8 mouse cellular contexts compared by ENCODE assay signal in the genomic region with DNA sequence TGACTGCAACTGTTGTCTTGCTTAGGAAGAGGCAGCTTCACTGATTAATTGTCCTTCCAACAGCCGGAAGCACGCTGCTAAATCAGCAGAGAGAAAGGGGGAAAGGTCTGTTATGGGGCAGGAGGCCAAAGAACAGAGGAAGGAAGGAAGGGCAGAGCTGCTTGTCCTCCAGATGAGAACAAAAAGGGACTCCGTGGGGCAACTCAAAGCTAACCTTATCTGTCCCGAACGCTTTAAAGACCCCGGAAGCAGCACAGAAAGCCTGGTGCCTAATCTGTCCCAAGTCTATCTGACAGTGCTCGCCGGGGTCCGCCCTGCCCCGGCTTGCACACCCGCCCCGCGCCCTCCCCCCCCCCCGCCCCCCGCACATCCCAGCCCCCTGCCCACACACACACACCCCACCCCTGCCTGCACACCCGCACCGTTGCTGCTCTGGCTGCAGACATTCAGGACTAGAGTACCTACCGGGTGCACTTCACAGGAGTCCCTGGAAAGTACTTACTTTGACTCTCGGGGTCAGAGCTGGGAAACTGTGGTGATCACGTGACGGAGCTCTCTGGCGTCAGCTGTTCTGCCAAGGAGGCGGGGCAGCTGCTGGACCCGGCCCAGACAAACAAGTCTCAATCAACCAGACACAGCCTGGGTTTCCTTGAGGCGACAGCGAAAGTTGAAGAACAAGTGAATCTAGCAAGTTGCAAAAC. TPM values are rescaled to one million over a fixed set of nuclear protein-coding genes. Genes with fewer than 3 reads are reported as not detected.
DNase-seq lines count a peak whose midpoint lies in the region; ATAC-seq lines count a peak whose summit lies in the region.

Gene Tcn2 (minus strand): TSS at position 649 of the 701 bp plus-strand sequence.

- peak; percentile 88 for DNase-seq in MN1 (ENCODE audit: low spot score)
- peak; percentile 28 for DNase-seq in cerebellum, adult 9-11 months
- DNase-seq in frontal cortex, postnatal 36 days (ENCODE audit: low spot score in 2 of 2) = peak; percentile 51 to 60
- peak; percentile 74 for DNase-seq in hindbrain, embryonic 14.5 days (ENCODE audit: low spot score)
- peak; percentile 66 to 71 for DNase-seq in layer of hippocampus, postnatal 36 days
- peak; percentile 97 for DNase-seq in lung, postnatal 36 days
- peak; percentile 82 for DNase-seq in retina, embryonic 14.5 days (ENCODE audit: low spot score)
- DNase-seq in urinary bladder, postnatal 14 days (ENCODE audit: low spot score) = peak; percentile 86

- peak within 1 kb of the TSS; percentile 57 for H3K9ac ChIP-seq in hindbrain, embryonic 14.5 days

- H3K27me3 ChIP-seq in hindbrain, embryonic 14.5 days (ENCODE audit: control insufficient read depth, insufficient read depth, low read length) = no peaks in the 10 kb centered on the region

- peaks cover 10% of the 10 kb centered on the region; the same call in 1 of the 2 replicates for H3K4me1 ChIP-seq in hindbrain, embryonic 14.5 days (replicated peaks; ENCODE audit: control insufficient read depth, insufficient read depth, low read length)

- peak; percentile 79 for ATAC-seq in hindbrain, embryonic 14.5 days (ENCODE audit: low FRiP score)

- no peaks in the 10 kb centered on the region for H3K9me3 ChIP-seq in hindbrain, embryonic 14.5 days (ENCODE audit: control insufficient read depth, low read length)

- H3K4me3 ChIP-seq in hindbrain, embryonic 14.5 days (replicated peaks; ENCODE audit: low read length) = peak within 1 kb of the TSS; percentile 44

- peak within 1 kb of the TSS; percentile 73 for H3K4me2 ChIP-seq in hindbrain, embryonic 14.5 days (replicated peaks)

- H3K36me3 ChIP-seq in hindbrain, embryonic 14.5 days (replicated peaks; ENCODE audit: control insufficient read depth, insufficient read depth) = 0 out of 2 replicates have a peak, but pooled peaks cover 5% of the 10 kb centered on the region

- no peak within 1 kb of the TSS for H3K27ac ChIP-seq in hindbrain, embryonic 14.5 days

- WGBS in hindbrain, embryonic 14.5 days = under 1% methylated on average over 21 of the region's 26 CpGs

RNA-seq across cellular contexts. Expression of gene Tcn2, which starts in this region (rescaled TPM):
- polyA plus RNA-seq in hindbrain, embryonic 14.5 days (2014; fragmentation: Nextera tagmentation; extraction: Ambion mirVana) = 31.0 and 31.4 TPM in 2 replicates
- total RNA-seq in layer of hippocampus, postnatal 36 days (2021) = 10 to 100 TPM; 14.5 to 18.3 TPM

Comparison
In these comparisons a context has a peak if more than half of its experiments do, and no peak if none do; other contexts are left out.
1. DNase-seq: peak in every context shown above with its lines; median percentile 97 in lung, postnatal 36 days; 88 in MN1; 86 in urinary bladder, postnatal 14 days; 82 in retina, embryonic 14.5 days; 74 in hindbrain, embryonic 14.5 days; 68 in layer of hippocampus, postnatal 36 days; 56 in frontal cortex, postnatal 36 days; 28 in cerebellum, adult 9-11 months.